Mouse (Mus musculus) spleen, postnatal 10 days (tissue): ENCODE results near the gene Padi6.

Experiments used
- DNase-seq, 2 experiments: peaks; one replicate each; pipeline ENCODE4 v3.0.0; 2021 to 2022; ENCODE audit warnings: low spot score in 2 of 2

Gene Padi6

DNA sequence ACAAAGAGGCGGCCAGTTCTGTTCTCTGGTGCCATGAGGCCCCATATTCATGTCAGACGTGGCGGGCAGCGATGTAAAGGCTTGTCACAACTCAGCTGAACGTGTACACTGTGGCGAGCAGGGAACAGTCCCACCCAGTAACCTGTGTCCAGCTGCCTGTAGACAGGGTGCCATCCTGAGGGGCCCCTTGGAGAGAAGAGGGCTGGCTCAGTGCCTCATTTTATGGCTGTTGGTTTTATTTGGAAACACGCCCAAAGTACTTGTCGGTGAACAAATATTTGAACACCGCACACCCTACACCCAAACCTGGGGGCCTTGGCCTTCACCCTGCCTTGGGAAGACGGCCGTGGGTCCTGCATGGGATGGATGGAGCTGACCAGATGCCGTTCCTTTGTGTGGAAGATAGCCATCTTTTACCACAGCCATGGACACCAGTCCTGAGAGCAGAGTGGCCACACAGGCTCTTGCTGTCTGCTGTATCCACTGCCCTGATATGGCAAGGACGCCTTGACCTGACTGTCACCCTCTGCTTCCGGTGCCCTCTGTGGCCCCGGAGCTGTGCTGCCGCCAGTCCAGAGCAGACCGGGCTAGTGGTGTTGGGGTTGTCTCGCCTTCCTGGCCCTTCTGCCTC is 34.0 kb downstream of the Padi6 start:
- DNase-seq: no peak

DNA sequence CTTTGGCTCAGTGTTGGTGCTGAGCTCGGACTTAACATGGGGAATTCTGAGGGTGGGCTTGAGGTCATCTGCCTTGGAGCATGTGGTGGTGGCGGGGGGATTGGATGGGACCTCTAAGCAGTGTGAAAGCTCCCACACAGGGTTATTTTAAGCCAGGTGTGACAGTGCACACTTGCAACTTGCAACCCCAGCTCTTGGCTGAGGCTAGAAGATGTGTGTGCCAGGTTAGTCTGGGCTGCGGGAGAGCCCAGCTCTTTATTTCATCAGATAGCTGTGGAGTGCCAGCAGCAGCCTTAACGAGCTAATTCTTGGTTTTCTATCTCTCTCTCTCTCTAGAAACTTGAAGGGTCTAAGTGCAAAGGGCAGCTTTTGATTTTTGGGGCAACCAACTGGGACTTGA is 34.8 kb downstream of the Padi6 start:
- DNase-seq: no peak

DNA sequence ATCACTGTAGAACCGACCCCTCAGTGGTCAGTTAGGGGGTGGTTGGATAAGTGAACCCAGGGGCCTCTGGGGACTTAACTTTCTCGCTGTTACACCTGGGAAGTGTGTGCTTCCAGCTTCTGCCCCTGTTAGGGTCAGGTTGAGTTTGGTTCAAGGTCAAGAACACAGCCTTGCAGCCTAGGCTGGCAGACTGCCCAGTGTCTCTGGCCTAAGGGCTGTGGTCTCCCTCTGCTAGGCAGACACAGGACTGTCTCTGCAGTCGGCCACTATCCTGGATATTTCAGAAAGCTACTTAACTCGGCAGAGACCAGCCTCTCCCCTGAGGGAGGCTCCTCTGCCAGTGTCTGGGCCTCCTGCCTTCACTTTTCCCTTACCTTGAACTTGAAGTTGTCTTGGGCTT is 38.3 kb downstream of the Padi6 start:
- DNase-seq: no peak

DNA sequence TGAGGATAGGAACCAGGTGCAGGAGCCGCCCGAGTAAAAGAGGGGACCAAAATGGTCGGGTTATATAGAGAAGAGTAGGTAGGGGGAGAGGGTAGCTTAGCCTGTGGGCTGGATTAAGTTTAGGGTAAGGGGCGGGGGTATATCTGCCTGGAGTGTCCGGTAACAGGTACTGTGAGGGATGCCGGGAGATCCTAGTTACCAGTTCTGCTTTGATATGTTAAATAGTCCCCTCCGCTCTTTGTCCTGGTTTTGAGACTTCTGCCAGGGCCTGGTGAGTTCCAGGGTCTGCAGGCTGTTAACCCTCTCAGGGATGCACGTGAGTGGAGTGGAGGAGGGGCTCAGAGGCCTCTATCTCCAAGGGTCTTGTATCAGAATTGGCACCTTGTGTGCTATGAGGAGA is 38.8 kb downstream of the Padi6 start:
- DNase-seq: no peak

DNA sequence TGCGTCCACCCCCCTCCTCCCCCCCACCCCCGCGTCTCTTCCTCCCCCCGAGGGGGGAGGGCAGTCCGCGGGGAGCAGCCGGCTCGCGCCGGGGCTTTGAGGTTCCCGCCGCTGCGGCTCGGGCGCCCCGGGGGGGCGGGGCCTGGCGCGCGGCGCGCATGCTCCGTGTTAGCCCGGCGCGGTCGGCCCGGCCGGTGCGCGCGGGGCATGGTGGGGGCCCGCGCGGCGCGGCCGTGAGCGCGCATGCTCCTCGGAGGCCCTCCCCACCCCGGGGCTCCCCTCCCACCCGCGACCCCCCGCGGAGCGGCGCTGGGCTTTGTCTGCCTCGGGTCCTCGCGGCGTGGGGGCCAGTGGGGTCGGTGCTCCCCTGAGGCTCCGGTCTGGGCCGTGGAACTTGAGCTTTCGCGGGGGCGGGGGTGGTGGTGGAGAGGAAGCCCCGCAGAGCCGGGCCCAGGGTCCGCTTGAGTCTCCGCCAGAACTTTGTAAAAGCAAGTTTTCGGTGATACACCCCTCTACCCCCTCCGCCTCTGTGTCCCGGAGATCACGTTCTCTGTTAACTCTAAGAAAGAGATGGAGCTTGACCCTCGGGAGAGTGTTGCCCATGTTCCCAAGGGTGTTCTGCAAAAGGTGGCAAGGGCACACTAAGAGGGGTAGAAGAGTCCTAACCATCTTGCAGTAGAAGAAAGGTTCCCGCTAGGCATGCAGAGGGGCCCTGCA is 39.7 kb downstream of the Padi6 start:
- DNase-seq: peak; percentile 84 to 92

DNA sequence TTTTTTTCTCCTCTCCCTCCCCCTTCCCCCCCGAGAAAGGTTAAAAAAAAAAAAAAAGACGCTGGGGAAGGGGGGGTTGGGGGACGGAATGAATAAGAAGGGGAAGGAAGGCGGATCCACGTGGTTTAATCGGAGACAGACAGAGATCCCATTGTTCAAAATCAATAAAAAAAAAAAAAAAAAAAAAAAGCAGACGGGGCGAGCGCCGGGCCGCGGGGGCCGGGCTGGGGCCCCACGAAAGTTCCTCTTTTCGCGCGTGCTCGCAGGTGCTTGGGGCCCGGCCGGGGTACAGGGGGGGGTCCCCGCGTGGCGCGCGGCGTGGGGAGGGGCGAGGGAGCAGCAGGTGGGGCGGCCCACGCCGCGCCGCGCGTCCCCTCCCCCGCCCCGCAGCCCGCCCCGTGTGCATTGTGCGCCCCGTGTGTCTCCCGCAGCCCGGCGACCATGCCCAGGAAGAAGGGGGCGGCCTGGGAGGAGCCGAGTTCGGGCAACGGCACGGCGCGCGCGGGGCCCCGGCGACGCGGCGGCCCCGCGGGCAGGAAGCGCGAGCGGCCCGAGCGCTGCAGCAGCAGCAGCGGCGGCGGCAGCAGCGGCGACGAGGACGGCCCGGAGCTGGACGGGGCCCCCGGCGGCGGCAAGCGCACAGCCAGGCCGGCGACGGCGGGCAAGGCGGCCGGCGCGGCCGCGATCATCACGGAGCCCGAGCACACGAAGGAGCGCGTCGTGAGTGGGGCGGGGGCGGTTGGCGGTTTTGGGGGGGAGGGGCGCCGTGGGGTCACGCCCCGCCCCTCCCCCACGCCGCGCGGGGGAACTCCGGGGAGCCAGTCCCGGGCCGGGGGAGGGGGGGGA is 40.5 kb downstream of the Padi6 start:
- peak; percentile 61 to 69 for DNase-seq

DNA sequence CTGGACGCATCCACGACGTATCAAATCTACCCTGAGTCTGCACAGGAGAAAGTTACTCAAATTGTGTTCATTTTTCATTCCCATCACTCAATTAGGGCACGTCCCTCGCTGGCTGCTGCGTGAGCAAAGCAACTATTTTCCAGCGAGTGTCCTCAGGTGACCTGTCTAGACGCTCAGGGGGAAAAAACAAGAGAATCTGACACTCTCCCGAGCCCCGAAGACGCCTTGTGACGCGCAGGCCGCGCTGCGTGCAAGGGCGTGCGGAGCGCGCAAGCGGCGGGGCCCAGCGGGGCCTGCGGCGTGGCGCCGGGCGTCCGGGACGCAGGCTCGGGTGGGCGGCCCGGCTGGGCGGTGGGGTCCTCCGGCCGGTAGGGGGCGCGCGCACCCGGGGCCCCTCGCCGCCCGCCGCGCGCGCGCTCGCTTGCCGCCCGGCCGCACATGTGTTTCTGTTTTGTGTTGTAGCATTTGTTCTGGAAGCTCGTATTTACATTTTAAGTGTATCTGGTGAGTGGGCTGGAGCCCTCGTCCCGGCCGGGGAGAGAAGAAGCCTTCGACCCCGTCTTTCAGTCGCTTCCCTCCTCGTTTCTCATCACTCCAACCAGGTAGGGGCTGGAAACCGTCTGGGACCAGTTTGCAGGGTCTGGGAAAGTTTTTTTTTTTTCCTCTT is 41.3 kb downstream of the Padi6 start:
- DNase-seq: peak; percentile 86 to 89

DNA sequence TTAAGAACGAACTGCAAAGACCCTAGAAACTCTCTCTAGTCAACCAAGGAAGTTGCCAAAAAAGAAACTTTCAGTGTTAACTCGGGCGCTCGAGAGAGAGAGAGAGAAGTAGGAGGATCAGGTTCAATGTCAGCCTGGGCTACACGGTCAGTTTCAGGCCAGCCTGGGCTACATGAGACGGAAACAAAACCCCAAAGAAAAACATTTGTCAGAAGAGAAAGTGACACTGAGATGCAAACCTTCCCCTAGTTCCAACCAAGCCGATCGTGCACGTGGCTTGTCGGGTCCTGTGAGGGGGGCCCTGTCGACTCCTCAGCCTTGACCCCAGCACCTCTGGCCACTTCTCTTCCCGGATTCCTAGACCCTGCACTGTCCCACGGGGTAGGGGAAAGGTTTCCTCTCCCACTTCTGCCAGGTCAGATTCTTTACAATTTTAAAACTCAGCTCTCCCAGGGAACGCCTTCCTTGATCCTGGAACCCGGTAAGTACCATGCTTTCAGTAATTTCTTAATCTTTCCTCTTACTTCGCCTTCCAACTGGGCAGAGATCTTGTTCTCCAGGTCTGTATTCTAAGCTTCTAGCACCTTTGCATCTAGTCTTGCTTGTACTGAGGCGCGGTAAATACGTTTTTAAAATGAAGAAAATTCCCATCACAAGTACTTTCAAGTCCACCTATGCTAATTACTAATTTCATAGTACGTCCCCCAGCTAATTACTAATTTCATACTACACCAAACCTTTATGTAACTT is 42.0 kb downstream of the Padi6 start, which contains the start of gene Rcc2:
TSS of gene Rcc2 (plus strand) at position 273 of the 750 bp plus-strand sequence.
- DNase-seq: peak; percentile 48 to 56

DNA sequence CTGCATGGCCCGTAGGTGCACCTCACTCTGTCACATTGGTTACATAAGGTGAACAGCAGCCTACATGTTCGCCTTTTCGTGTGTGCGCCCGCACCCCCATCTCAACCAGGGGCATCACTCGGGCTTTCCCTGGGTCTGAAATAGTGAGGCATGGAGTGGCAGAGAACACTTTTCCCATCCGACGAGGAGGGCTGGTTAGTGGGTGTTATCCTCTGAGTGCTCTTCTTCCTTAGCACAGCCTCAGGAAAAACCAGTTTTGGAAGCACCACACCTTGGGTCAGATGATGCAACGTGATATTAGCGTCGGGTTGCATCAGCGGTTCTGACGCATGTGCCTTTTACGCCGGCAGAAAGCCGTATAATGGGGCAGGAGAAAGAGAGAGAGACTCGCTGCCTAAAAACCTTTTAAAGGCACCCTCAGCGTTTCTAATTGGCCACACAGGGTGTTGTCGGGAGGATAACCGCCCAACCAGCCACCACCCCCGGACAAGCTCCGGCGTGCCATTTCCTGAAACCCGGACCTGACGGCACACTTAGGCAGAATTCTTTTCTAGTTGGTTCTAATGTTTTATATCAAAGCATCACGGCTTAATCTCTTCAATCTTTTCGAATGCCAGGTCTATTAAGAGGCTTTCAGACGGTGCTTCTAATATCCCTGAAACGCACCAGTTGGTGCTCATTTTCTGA is 42.9 kb downstream of the Padi6 start:
- peak; percentile 70 to 82 for DNase-seq

DNA sequence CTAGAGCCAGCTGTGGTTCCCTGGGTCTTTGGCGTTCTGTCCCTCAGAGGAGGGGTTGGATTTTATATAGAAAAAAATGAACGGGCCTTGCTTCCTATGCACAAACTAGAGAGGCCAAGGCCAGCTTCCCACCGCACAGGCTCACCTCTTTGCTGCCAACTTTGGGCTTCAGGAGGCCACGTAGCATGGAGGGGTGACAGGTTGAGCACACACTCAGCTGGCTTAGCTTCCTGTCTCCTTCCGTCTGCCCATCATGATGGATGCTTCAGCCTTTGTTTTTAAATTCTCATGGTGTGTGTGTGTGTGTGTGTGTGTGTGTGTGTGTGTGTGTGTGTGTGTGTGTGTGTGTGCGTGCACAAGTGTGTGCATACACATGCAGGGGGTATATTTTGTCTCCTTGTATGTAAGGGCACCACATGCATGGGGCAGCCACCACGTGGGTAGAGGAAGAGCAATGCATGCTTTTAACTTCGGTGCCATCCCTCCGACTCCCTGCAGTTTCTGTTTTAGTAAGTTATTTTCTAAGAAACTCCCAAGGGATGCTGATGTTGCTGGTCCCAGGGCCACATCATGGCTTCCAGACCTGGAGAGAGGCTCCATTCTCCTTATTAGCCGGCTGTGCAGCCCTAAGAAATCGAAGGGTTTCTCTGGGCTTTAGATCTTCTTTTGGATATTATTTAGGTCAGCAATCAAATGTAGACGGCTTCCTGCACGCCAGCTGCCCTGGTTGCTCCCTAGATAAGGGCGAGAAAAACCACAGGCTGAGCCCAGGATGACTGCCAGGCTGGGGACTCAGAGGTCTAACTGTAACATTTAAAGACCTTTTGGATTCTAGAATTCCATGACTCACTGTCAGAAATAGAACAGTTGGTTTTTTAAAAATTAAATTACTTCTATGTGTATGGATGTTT is 46.5 kb downstream of the Padi6 start:
- peak in 1 of 2 experiments; percentile 37 for DNase-seq

DNA sequence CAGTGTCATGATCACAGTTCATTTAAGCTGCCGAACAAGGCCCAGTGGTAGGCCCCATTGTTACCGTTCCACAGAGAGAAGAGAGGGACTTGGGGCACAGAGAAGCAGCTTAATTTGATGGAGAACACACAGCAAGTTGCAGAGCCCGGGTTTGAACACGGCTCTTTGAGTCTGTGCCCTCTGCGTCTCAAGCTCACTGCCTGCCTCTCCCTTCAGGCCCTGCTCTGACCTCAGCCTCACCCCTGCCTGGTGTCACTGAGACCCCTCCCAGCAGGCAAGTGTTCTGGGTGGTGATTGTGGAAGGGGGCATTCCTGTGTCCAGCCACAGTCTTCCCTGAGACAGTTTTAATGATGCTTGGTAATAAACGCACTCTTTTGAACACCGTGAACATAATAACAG is 47.3 kb downstream of the Padi6 start:
- DNase-seq: no peak

DNA sequence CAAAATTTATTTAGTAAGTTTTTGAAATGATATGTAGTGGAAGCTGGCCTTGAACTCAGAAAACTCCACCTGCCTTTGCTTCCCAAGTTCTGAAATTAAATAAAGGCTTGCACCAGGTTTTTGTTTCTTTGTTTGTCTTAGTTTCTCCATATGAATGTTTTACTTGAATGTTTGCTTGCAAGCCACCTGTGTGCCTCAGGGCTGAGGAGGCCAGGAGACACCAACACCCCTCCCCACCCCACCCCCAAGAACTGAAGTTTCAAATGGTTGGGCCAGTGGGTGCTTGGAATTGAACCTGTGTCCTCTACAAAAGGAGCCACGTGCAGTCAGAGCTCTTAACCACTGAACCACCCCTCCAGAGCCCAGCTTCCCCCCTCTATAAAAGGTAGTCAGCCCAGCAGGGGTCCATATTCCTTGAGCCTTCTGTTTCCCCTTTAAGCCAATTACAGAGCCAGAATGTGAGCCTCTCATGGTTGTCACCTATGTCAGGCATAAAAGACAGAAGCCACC is 47.8 kb downstream of the Padi6 start:
- DNase-seq: no peak

DNA sequence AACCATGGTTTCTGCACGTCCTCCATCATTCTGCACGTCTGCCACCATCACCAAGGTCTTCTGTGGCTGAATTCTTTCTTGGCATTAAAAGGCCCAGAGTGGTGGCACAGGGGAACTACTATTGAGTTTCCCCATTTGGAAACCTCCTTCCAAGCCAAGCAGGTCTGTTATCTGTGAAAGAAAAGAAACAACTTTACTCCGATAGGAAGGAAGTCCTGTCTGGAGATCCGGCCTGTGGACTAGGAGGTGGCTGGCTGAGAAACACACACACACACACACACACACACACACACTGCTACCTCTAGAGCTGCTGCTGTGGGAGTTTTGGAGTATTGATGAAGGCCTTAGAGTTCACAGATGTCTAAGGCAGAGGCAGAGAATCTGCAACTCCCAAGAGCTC is 48.9 kb downstream of the Padi6 start:
- DNase-seq: no peak

DNA sequence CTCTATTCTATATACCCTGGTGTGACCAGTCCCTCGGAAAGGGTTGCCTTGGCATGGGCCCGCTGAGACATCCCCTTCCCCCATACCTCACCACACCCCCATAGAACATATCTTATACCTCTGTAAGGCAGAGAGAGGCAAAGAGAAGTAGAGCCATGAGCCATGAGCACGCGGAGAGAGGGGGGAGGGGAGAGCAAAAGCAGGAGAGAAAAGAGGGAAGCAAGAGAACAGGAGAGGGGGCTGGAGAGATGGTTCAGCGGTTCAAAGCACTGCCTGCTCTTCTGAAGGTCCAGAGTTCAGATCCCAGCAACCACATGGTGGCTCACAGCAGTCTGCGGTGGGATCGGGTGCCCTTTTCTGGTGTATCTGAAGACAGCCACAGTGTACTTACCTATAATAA is 51.0 kb downstream of the Padi6 start:
- no peak for DNase-seq

DNA sequence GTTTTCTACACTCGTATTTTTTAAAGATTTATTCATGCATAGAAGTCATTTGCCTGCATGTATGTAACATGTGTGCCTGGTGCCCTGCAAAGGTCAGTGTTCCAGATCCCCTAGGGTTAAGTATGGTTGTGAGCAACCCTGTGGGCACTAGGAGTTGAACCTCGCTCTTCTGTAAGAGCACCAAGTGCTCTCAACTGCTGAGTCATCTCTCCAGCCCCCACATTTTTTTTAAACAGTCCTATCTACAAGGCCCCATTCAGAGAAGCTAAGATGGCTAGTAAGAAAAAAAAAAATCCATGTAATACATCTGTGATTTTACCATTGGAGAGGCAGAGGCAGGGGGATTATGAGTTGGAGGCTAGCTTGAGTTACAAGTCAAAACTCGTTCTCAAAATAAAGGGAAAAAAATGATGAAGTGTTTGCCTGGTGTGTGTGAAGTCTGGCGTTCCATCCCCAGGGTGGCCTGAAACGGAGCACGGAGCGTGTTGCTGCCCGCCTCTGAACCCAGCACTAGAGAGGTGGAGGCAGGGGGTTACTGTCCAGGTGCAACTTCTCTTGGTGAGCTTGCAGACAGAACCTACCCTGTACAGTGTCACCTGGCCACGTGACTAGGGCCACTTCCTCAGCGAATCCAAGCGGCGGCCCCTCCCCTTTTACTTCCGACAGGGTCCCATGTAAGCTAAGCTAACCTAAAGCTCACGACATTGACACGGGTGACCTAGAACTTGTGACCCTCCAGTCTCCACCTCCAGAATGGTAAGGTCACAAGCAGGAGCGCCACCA is 52.4 kb downstream of the Padi6 start:
- peak in 1 of 2 experiments; percentile 59 for DNase-seq

DNA sequence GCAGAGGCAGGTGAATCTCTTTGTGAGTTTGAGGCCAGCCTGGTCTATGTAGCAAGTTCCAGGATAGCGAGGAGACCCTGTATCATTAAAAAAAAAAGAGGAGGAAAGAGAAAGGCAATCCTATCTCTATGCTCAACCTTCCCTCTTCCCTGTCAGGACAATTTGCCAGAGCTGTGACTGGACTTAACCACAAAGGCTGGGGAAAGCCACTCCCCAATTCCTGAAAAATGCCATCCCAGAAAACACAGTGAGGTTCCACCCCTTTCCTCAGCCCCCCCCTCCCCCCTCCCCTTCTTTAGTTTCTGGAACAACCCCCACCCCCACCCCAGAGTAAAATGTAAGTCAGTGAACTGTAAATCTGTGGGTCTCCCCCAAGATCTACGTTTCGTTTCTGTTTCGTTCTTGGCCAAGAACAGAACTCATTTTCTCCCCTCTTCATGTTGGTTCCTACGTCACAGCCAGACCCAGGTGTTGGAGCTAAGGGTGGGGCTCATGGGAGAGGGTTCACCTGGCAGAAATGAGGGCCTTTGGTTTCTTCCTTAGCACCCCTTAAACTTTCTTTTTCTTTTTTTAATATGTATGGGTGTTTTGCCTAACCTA is 53.5 kb downstream of the Padi6 start:
- DNase-seq: no peak

DNA sequence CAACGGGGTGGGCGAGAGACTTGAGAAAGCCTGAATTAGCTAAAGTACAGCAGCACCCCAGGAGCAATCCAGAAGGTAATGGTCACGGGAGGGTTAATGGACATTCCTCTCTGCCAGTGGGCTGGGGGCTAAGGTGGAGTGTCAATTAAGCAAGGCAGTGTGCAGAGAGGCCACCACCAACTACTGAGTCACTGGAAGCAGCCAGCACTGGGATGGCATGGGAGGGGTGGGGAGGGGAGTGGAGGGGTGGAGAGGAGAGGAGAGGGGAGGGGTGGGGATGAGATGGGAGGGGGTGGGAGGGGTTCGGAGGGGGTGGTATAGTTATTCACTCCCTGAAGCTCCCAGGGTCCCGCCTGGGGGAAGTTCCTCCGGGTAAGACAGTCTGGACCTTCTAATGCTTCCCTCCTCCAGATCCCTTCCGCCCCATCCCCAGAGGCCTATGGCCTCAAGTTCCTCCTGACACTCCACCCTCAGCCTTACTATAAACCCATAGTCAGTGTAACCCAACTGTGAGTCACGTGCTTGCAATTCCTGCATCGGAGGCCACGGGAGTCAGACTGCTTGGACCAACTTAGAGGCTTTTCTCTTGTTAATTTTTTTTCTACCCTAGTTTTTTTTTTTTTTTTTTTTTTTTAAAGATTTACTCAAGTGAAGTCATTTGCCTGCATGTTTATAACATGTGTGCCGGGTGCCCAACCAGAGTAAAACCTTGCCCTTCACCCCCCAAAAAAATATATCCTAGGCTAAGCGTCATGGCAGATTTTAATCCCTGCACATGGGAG is 54.2 kb downstream of the Padi6 start:
- no peak for DNase-seq
